Mouse (Mus musculus) erythroblast, embryonic 14.5 days (primary cell): ENCODE measurements around the gene Runx2. TPM values are rescaled to one million over a fixed set of nuclear protein-coding genes. Genes with fewer than 3 reads are reported as not detected.

Experiments
- H3K27me3 ChIP-seq: 2 replicates; pipeline ENCODE4 v1.6.1; 2012; ENCODE audit warnings: inconsistent platforms; ENCODE audit not compliant: control insufficient read depth
- H3K36me3 ChIP-seq: 2 replicates; pipeline ENCODE4 v1.6.1; 2012; ENCODE audit warnings: mild to moderate bottlenecking, inconsistent platforms; ENCODE audit not compliant: control insufficient read depth
- H3K4me1 ChIP-seq: 2 replicates; pipeline ENCODE4 v1.6.1; 2012; ENCODE audit warnings: inconsistent platforms; ENCODE audit not compliant: control insufficient read depth
- H3K4me3 ChIP-seq: replicated peaks from 2 replicates; pipeline ENCODE3; 2012; ENCODE audit warnings: moderate library complexity, mild to moderate bottlenecking, inconsistent platforms
- H3K9me3 ChIP-seq: 2 replicates; pipeline ENCODE4 v1.6.1; 2012; ENCODE audit warnings: low read length, inconsistent platforms, mixed read lengths; ENCODE audit not compliant: control insufficient read depth
- GATA1 ChIP-seq: IDR thresholded peaks from 2 replicates; pipeline ENCODE4 v1.6.1; 2012; ENCODE audit warnings: low read length, inconsistent platforms, mixed read lengths
- TAL1 ChIP-seq: IDR thresholded peaks from 3 replicates; pipeline ENCODE4 v1.6.1; 2012; ENCODE audit warnings: low read length, inconsistent platforms, mixed read lengths
- polyA plus RNA-seq: library from polyadenylated mRNA; stranded (reverse); fragments of >175 nt; gene quantifications from 2 replicates; pipeline ENCODE4 v1.2.3, GENCODE M21; 2012

Runx2 gene
- polyA plus RNA-seq, 1 experiment: 0.05 TPM

GRCm38 (mm10) chr17:44545141-44545813 is 269.3 kb downstream of the Runx2 start:
- Histone ChIP-seq H3K4me3 (no peak overlapping the region), H3K27me3 (no peaks in the 10 kb centered on the region), H3K9me3 (no peaks in the 10 kb centered on the region), H3K36me3 (no peaks in the 10 kb centered on the region), H3K4me1 (no peaks in the 10 kb centered on the region)
- TF ChIP-seq GATA1 (no peak), TAL1 (no peak)

GRCm38 (mm10) chr17:44542706-44543105 is 271.9 kb downstream of the Runx2 start:
- Histone ChIP-seq H3K4me3 (no peak overlapping the region), H3K9me3 (no peaks in the 10 kb centered on the region), H3K36me3 (no peaks in the 10 kb centered on the region), H3K4me1 (no peaks in the 10 kb centered on the region), H3K27me3 (no peaks in the 10 kb centered on the region)
- TF ChIP-seq TAL1: no peak
- no peak for TF ChIP-seq GATA1

- TF ChIP-seq GATA1: no peak
- no peak for TF ChIP-seq TAL1
- Histone ChIP-seq H3K9me3 (no peaks in the 10 kb centered on the region), H3K36me3 (no peaks in the 10 kb centered on the region), H3K4me3 (no peak overlapping the region), H3K27me3 (no peaks in the 10 kb centered on the region), H3K4me1 (no peaks in the 10 kb centered on the region)
Measured at GRCm38 (mm10) chr17:44540699-44541098, 273.9 kb downstream of the Runx2 start.

- Histone ChIP-seq H3K27me3 (no peaks in the 10 kb centered on the region), H3K9me3 (no peaks in the 10 kb centered on the region), H3K4me3 (no peak overlapping the region), H3K36me3 (no peaks in the 10 kb centered on the region), H3K4me1 (no peaks in the 10 kb centered on the region)
- TF ChIP-seq GATA1 (no peak), TAL1 (no peak)
Measured at GRCm38 (mm10) chr17:44538921-44539320, 275.7 kb downstream of the Runx2 start.

GRCm38 (mm10) chr17:44530000-44530399 is 284.6 kb downstream of the Runx2 start:
- Histone ChIP-seq H3K4me3 (no peak overlapping the region), H3K27me3 (no peaks in the 10 kb centered on the region), H3K4me1 (no peaks in the 10 kb centered on the region), H3K36me3 (no peaks in the 10 kb centered on the region), H3K9me3 (peaks cover 2% of the 10 kb centered on the region; the same call in 1 of the 2 replicates)
- no peak for TF ChIP-seq TAL1
- TF ChIP-seq GATA1: no peak

- TF ChIP-seq TAL1 (no peak), GATA1 (no peak)
- H3K27me3 ChIP-seq: no peaks in the 10 kb centered on the region
- H3K9me3 ChIP-seq: peaks cover 2% of the 10 kb centered on the region; the same call in 1 of the 2 replicates
Measured at GRCm38 (mm10) chr17:44528617-44529016, 286.0 kb downstream of the Runx2 start.

GRCm38 (mm10) chr17:44524146-44524545 is 290.5 kb downstream of the Runx2 start:
- TF ChIP-seq TAL1 (no peak), GATA1 (no peak)
- no peaks in the 10 kb centered on the region for H3K4me1 ChIP-seq
- H3K27me3 ChIP-seq: no peaks in the 10 kb centered on the region
- H3K36me3 ChIP-seq: no peaks in the 10 kb centered on the region
- no peaks in the 10 kb centered on the region for H3K9me3 ChIP-seq
- H3K4me3 ChIP-seq: no peak overlapping the region

More at GRCm38 (mm10) chr17:44528617-44529016, 286.0 kb downstream of the Runx2 start:
- Histone ChIP-seq H3K36me3 (no peaks in the 10 kb centered on the region), H3K4me3 (no peak overlapping the region), H3K4me1 (no peaks in the 10 kb centered on the region)

GRCm38 (mm10) chr17:44522906-44523305 is 291.7 kb downstream of the Runx2 start:
- Histone ChIP-seq H3K4me3 (no peak overlapping the region), H3K4me1 (no peaks in the 10 kb centered on the region), H3K36me3 (no peaks in the 10 kb centered on the region), H3K27me3 (no peaks in the 10 kb centered on the region), H3K9me3 (peaks cover 2% of the 10 kb centered on the region; the same call in 1 of the 2 replicates)
- TF ChIP-seq GATA1: no peak
- TF ChIP-seq TAL1: no peak

- H3K27me3 ChIP-seq: no peaks in the 10 kb centered on the region
- TF ChIP-seq GATA1 (no peak), TAL1 (no peak)
Measured at GRCm38 (mm10) chr17:44520122-44521075, 294.2 kb downstream of the Runx2 start.

More at GRCm38 (mm10) chr17:44520122-44521075, 294.2 kb downstream of the Runx2 start:
- no peaks in the 10 kb centered on the region for H3K36me3 ChIP-seq
- no peak overlapping the region for H3K4me3 ChIP-seq
- no peaks in the 10 kb centered on the region for H3K4me1 ChIP-seq
- H3K9me3 ChIP-seq: peaks cover 4% of the 10 kb centered on the region; the same call in 1 of the 2 replicates
